ENCODE assay signal across 8 mouse cellular contexts in the genomic region with DNA sequence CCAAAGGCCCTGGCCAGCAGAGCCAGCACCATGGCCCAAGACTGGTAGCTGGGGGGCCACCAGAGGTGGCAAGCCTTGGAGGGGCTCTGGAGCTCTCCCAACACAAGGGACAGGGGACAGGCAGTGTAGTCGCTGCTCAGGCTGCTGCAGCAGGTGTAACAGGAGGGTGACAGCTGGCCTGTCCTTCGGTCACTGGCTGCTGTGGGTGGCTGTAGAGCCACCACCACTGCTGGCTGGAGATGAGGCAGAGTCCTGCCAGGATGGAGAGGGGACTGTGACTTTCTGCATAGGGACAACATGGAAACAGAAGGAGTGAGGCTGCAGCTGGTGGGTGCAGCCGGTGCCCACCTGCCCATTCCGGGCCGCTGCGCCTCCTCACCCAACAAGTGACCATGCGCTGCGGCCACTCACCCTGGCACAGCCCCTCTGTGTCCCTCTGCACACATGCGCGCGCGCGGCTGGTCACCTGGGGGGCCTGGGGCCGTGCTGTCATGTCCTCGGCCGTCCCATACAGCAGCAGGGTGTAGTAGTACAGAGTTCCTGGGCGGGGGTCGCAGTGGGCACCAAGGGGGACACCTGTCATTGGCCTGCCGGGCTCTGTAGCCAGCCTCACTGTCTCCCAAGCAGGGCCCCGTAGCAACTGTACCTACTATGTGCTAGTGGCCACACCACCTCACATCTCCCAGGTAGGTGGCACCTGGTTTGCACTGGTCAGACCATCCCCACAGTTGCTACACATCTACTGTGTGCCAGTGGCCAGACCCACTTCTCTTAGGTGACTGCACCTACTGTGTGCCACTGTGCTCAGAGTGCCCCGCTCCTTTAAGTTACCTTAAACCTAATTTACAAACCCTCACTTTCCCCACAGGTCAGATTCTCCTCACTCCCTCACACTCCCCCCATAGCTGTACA. TPM values are rescaled to one million over a fixed set of nuclear protein-coding genes. Genes with fewer than 3 reads are reported as not detected.
DNase-seq lines count a peak whose midpoint lies in the region; ATAC-seq and TF ChIP-seq lines count a peak whose summit lies in the region.

No protein-coding gene starts in this region.

- no peak for DNase-seq in heart, postnatal 14 days
- DNase-seq in c-Kit-positive CD71-positive TER-119-positive erythroid progenitor cells, embryonic 14.5 days (ENCODE audit: low spot score): no peak
- DNase-seq in layer of hippocampus, postnatal 25 days (ENCODE audit: extremely low spot score in 1 of 2, low spot score in 1 of 2): no peak
- no peak for DNase-seq in lung, postnatal 25 days (ENCODE audit: low spot score)

- H3K79me2 ChIP-seq in C2C12 (ENCODE audit: control insufficient read depth, insufficient read depth): peaks cover 44% of the 10 kb centered on the region

- H3K4me1 ChIP-seq in heart, embryonic 11.5 days (ENCODE audit: control insufficient read depth, insufficient read depth, low read length): peaks cover 22% of the 10 kb centered on the region
- peaks cover 16% of the 10 kb centered on the region for H3K4me1 ChIP-seq in embryonic facial prominence, embryonic 12.5 days
- peaks cover 86% of the 10 kb centered on the region for H3K4me1 ChIP-seq in liver, embryonic 12.5 days

- no peaks in the 10 kb centered on the region for H3K9me3 ChIP-seq in heart, embryonic 11.5 days (replicated peaks; ENCODE audit: control insufficient read depth, low read length)
- H3K9me3 ChIP-seq in embryonic facial prominence, embryonic 12.5 days: no peaks in the 10 kb centered on the region
- H3K9me3 ChIP-seq in liver, embryonic 12.5 days (replicated peaks): no peaks in the 10 kb centered on the region

- peak overlapping the region; percentile 64 for H3K4me3 ChIP-seq in heart, embryonic 11.5 days (ENCODE audit: low read depth, low read length)
- H3K4me3 ChIP-seq in C2C12 (ENCODE audit: insufficient read depth, poor library complexity, severe bottlenecking): peak overlapping the region; percentile 43
- H3K4me3 ChIP-seq in embryonic facial prominence, embryonic 12.5 days: peak overlapping the region; percentile 40; the same call in 1 of the 2 replicates
- H3K4me3 ChIP-seq in liver, embryonic 12.5 days: peak overlapping the region; percentile 76

- peaks cover 20% of the 10 kb centered on the region for H3K79me3 ChIP-seq in C2C12 (ENCODE audit: low read depth)

- peak overlapping the region; percentile 28 for H3ac ChIP-seq in C2C12 (ENCODE audit: control insufficient read depth, insufficient read length, low read depth)

- no peak for ATAC-seq in heart, embryonic 11.5 days (replicated peaks; ENCODE audit: insufficient number of reproducible peaks, low FRiP score, low TSS enrichment)
- no peak for ATAC-seq in embryonic facial prominence, embryonic 12.5 days (ENCODE audit: insufficient number of reproducible peaks, insufficient read depth, low FRiP score, low TSS enrichment)
- no peak for ATAC-seq in liver, embryonic 12.5 days

- TF ChIP-seq CTCF in C2C12 (IDR thresholded peaks at IDR 0.05; ENCODE audit: control insufficient read depth, insufficient read depth, insufficient read length): no peak

- peak overlapping the region; percentile 65; the same call in 1 of the 2 replicates for H3K9ac ChIP-seq in heart, embryonic 11.5 days (ENCODE audit: low read depth, low read length)
- H3K9ac ChIP-seq in embryonic facial prominence, embryonic 12.5 days: no peak overlapping the region
- peak overlapping the region; percentile 79 for H3K9ac ChIP-seq in liver, embryonic 12.5 days

- H3K27ac ChIP-seq in heart, embryonic 11.5 days (ENCODE audit: low read depth, low read length): no peak overlapping the region
- H3K27ac ChIP-seq in embryonic facial prominence, embryonic 12.5 days: no peak overlapping the region
- peak overlapping the region; percentile 88 for H3K27ac ChIP-seq in liver, embryonic 12.5 days

- peaks cover 45% of the 10 kb centered on the region for H3K27me3 ChIP-seq in heart, embryonic 11.5 days (ENCODE audit: control insufficient read depth, insufficient read depth, low read length)
- H3K27me3 ChIP-seq in C2C12 (ENCODE audit: control insufficient read depth, insufficient read depth, insufficient read length): no peaks in the 10 kb centered on the region
- peaks cover 24% of the 10 kb centered on the region for H3K27me3 ChIP-seq in embryonic facial prominence, embryonic 12.5 days
- H3K27me3 ChIP-seq in liver, embryonic 12.5 days (replicated peaks): peaks cover 9% of the 10 kb centered on the region

- peak overlapping the region; percentile 98 for H3K4me2 ChIP-seq in heart, embryonic 11.5 days
- H3K4me2 ChIP-seq in embryonic facial prominence, embryonic 12.5 days (replicated peaks): peak overlapping the region; percentile 65
- peak overlapping the region; percentile 99 for H3K4me2 ChIP-seq in liver, embryonic 12.5 days

- peaks cover 5% of the 10 kb centered on the region; the same call in 1 of the 2 replicates for H3K36me3 ChIP-seq in heart, embryonic 11.5 days (ENCODE audit: control insufficient read depth, insufficient read depth, low read length)
- peaks cover 6% of the 10 kb centered on the region for H3K36me3 ChIP-seq in C2C12 (ENCODE audit: control insufficient read depth, insufficient read depth)
- peaks cover 21% of the 10 kb centered on the region; the same call in 1 of the 2 replicates for H3K36me3 ChIP-seq in embryonic facial prominence, embryonic 12.5 days
- H3K36me3 ChIP-seq in liver, embryonic 12.5 days: peaks cover 23% of the 10 kb centered on the region

- intact Hi-C loops in heart, postnatal 14 days (cut with DNase I): no loop called here

- 91% methylated on average over 21 of the region's 21 CpGs for WGBS in heart, embryonic 11.5 days (ENCODE audit: insufficient replicate concordance)
- 92% methylated on average over 19 of the region's 21 CpGs for WGBS in embryonic facial prominence, embryonic 12.5 days
- 92% methylated on average over 21 of the region's 21 CpGs for WGBS in liver, embryonic 12.5 days (ENCODE audit: insufficient replicate concordance)

TF ChIP-seq in C2C12, 6 proteins besides CTCF, POLR2A, EP300 and RAD21:
- TF ChIP-seq MYOD1 (IDR thresholded peaks at IDR 0.05; ENCODE audit: control insufficient read depth, insufficient read length, low read depth) (no peak), MYOG (IDR thresholded peaks at IDR 0.05; ENCODE audit: control insufficient read depth, extremely low read depth, insufficient read length) (no peak), CEBPB (IDR thresholded peaks at IDR 0.05; ENCODE audit: low read depth) (no peak), FOSL1 (IDR thresholded peaks at IDR 0.05; ENCODE audit: insufficient read depth, low read length, poor library complexity, severe bottlenecking) (no peak), MAX (IDR thresholded peaks at IDR 0.05) (no peak), USF1 (IDR thresholded peaks at IDR 0.05; ENCODE audit: low read depth) (no peak)

RNA-seq across cellular contexts. Expression of gene 2310011J03Rik, which starts 1.6 kb away (rescaled TPM):
- 29.7 and 31.0 TPM in 2 replicates for polyA plus RNA-seq in heart, embryonic 11.5 days (2014; fragmentation: Nextera tagmentation; extraction: Ambion mirVana)
- total RNA-seq in heart, postnatal 14 days (2021): 10 to 100 TPM; 13.3 to 15.0 TPM
- polyA plus RNA-seq in C2C12 (2012; fragmentation: generic; extraction: Trizol): 62.6 TPM
- 50.0 and 50.3 TPM in 2 replicates for polyA plus RNA-seq in embryonic facial prominence, embryonic 12.5 days (2016; fragmentation: Nextera tagmentation; extraction: Ambion mirVana)
- polyA plus RNA-seq in liver, embryonic 12.5 days (2016; fragmentation: Nextera tagmentation; extraction: Ambion mirVana): 46.0 and 46.7 TPM in 2 replicates
- total RNA-seq in layer of hippocampus, postnatal 25 days (2021): 10 to 100 TPM; 20.7 to 26.3 TPM

RNA-seq across cellular contexts. Expression of gene Pcsk4, which starts 7.4 kb away (rescaled TPM):
- 0.77 and 1.6 TPM in 2 replicates for polyA plus RNA-seq in heart, embryonic 11.5 days (2014; fragmentation: Nextera tagmentation; extraction: Ambion mirVana)
- total RNA-seq in heart, postnatal 14 days (2021): 1 to 10 TPM; 1.0 to 1.7 TPM
- 3.2 TPM for polyA plus RNA-seq in C2C12 (2012; fragmentation: generic; extraction: Trizol)
- 4.5 and 5.1 TPM in 2 replicates for polyA plus RNA-seq in embryonic facial prominence, embryonic 12.5 days (2016; fragmentation: Nextera tagmentation; extraction: Ambion mirVana)
- 6.9 and 7.2 TPM in 2 replicates for polyA plus RNA-seq in liver, embryonic 12.5 days (2016; fragmentation: Nextera tagmentation; extraction: Ambion mirVana)
- total RNA-seq in layer of hippocampus, postnatal 25 days (2021): 1 to 10 TPM; 2.3 to 2.8 TPM

RNA-seq across cellular contexts. Expression of gene Reep6, which starts 7.8 kb away (rescaled TPM):
- 4.9 and 7.3 TPM in 2 replicates for polyA plus RNA-seq in heart, embryonic 11.5 days (2014; fragmentation: Nextera tagmentation; extraction: Ambion mirVana)
- 1 to 10 TPM; 2.0 to 2.6 TPM for total RNA-seq in heart, postnatal 14 days (2021)
- 5.9 TPM for polyA plus RNA-seq in C2C12 (2012; fragmentation: generic; extraction: Trizol)
- polyA plus RNA-seq in embryonic facial prominence, embryonic 12.5 days (2016; fragmentation: Nextera tagmentation; extraction: Ambion mirVana): 4.2 and 5.7 TPM in 2 replicates
- polyA plus RNA-seq in liver, embryonic 12.5 days (2016; fragmentation: Nextera tagmentation; extraction: Ambion mirVana): 61.4 and 61.6 TPM in 2 replicates
- total RNA-seq in layer of hippocampus, postnatal 25 days (2021): 10 to 100 TPM in 1 of 2 experiments, 1 to 10 TPM in 1; 9.7 to 10.6 TPM

RNA-seq across cellular contexts. Expression of gene Apc2, which starts 26.1 kb away (rescaled TPM):
- polyA plus RNA-seq in heart, embryonic 11.5 days (2014; fragmentation: Nextera tagmentation; extraction: Ambion mirVana): 0.55 and 0.69 TPM in 2 replicates
- 1 to 10 TPM; 2.3 to 3.6 TPM for total RNA-seq in heart, postnatal 14 days (2021)
- polyA plus RNA-seq in C2C12 (2012; fragmentation: generic; extraction: Trizol): 0.20 TPM
- polyA plus RNA-seq in embryonic facial prominence, embryonic 12.5 days (2016; fragmentation: Nextera tagmentation; extraction: Ambion mirVana): 18.3 and 21.7 TPM in 2 replicates
- 0.17 and 0.22 TPM in 2 replicates for polyA plus RNA-seq in liver, embryonic 12.5 days (2016; fragmentation: Nextera tagmentation; extraction: Ambion mirVana)
- 100 to 1,000 TPM; 101 to 115 TPM for total RNA-seq in layer of hippocampus, postnatal 25 days (2021)

RNA-seq across cellular contexts. Expression of gene Adamtsl5, which starts 26.3 kb away (rescaled TPM):
- 2.4 and 3.7 TPM in 2 replicates for polyA plus RNA-seq in heart, embryonic 11.5 days (2014; fragmentation: Nextera tagmentation; extraction: Ambion mirVana)
- 10 to 100 TPM; 43.8 to 44.5 TPM for total RNA-seq in heart, postnatal 14 days (2021)
- 18.3 TPM for polyA plus RNA-seq in C2C12 (2012; fragmentation: generic; extraction: Trizol)
- polyA plus RNA-seq in embryonic facial prominence, embryonic 12.5 days (2016; fragmentation: Nextera tagmentation; extraction: Ambion mirVana): 1.0 and 2.2 TPM in 2 replicates
- 2.4 and 2.9 TPM in 2 replicates for polyA plus RNA-seq in liver, embryonic 12.5 days (2016; fragmentation: Nextera tagmentation; extraction: Ambion mirVana)
- total RNA-seq in layer of hippocampus, postnatal 25 days (2021): 1 to 10 TPM; 3.8 to 5.5 TPM
